Comparison of ENCODE assay signal across 8 mouse cellular contexts in genomic region chr6:88589517-88589916, GRCm38 (mm10). TPM values are rescaled to one million over a fixed set of nuclear protein-coding genes. Genes with fewer than 3 reads are reported as not detected.
DNase-seq lines count a peak whose midpoint lies in the region; ATAC-seq and TF ChIP-seq lines count a peak whose summit lies in the region.

No protein-coding gene starts in this region.

- peak; percentile 81 for TF ChIP-seq CTCF in kidney, adult 2 months (conservative IDR thresholded peaks at IDR 0.05; ENCODE audit: insufficient read depth, insufficient read length, low read depth, low read length)

- peak; percentile 25 to 33 for DNase-seq in left cerebral cortex, adult 18-20 months (ENCODE audit: low spot score in 2 of 2)
- no peak for DNase-seq in left cerebral cortex, adult 11 months (ENCODE audit: low spot score)
- DNase-seq in adipocyte (ENCODE audit: low spot score) = peak; percentile 74
- DNase-seq in embryonic facial prominence, embryonic 11.5 days (ENCODE audit: low spot score) = peak; percentile 63
- DNase-seq in kidney, adult 2 months = peak; percentile 55
- DNase-seq in lung, postnatal 10 days = peak; percentile 61

- H3K27me3 ChIP-seq in embryonic facial prominence, embryonic 11.5 days (ENCODE audit: control insufficient read depth, insufficient read depth, low read length) = no peaks in the 10 kb centered on the region
- H3K27me3 ChIP-seq in kidney, adult 2 months (replicated peaks; ENCODE audit: control insufficient read depth, insufficient read depth, low read length) = no peaks in the 10 kb centered on the region
- H3K27me3 ChIP-seq in stomach, embryonic 14.5 days (ENCODE audit: control insufficient read depth, insufficient read depth, low read length) = no peaks in the 10 kb centered on the region

- 37% methylated on average over 5 of the region's 5 CpGs for WGBS in embryonic facial prominence, embryonic 11.5 days
- 8% methylated on average over 5 of the region's 5 CpGs for WGBS in kidney, adult 2 months
- 5% methylated on average over 5 of the region's 5 CpGs for WGBS in stomach, embryonic 14.5 days

- H3K4me3 ChIP-seq in embryonic facial prominence, embryonic 11.5 days (ENCODE audit: low read depth, low read length) = no peak overlapping the region
- H3K4me3 ChIP-seq in kidney, adult 2 months (ENCODE audit: insufficient read depth, low read depth, low read length) = no peak overlapping the region
- H3K4me3 ChIP-seq in stomach, embryonic 14.5 days (ENCODE audit: low read depth, low read length) = no peak overlapping the region

- no peak overlapping the region for H3K27ac ChIP-seq in embryonic facial prominence, embryonic 11.5 days (replicated peaks; ENCODE audit: low read depth, low read length)
- H3K27ac ChIP-seq in kidney, adult 2 months (ENCODE audit: insufficient read depth, low read depth, low read length) = no peak overlapping the region
- no peak overlapping the region for H3K27ac ChIP-seq in stomach, embryonic 14.5 days (ENCODE audit: low read length)

- no peaks in the 10 kb centered on the region for H3K9me3 ChIP-seq in embryonic facial prominence, embryonic 11.5 days (replicated peaks; ENCODE audit: control insufficient read depth, low read length)
- H3K9me3 ChIP-seq in stomach, embryonic 14.5 days (ENCODE audit: control insufficient read depth, low read depth, low read length) = no peaks in the 10 kb centered on the region

- TF ChIP-seq POLR2A in kidney, adult 2 months (IDR thresholded peaks at IDR 0.05; ENCODE audit: low read depth, low read length) = no peak

- H3K4me1 ChIP-seq in embryonic facial prominence, embryonic 11.5 days (ENCODE audit: control insufficient read depth, insufficient read depth, low read length) = no peaks in the 10 kb centered on the region
- no peaks in the 10 kb centered on the region for H3K4me1 ChIP-seq in kidney, adult 2 months (ENCODE audit: control insufficient read depth, insufficient read depth, low read length)
- 0 out of 2 replicates have a peak, but pooled peaks cover 7% of the 10 kb centered on the region for H3K4me1 ChIP-seq in stomach, embryonic 14.5 days (ENCODE audit: control insufficient read depth, insufficient read depth, low read length)

- H3K9ac ChIP-seq in embryonic facial prominence, embryonic 11.5 days (replicated peaks; ENCODE audit: low read length) = no peak overlapping the region
- no peak overlapping the region for H3K9ac ChIP-seq in stomach, embryonic 14.5 days (replicated peaks; ENCODE audit: low read depth, low read length)

- H3K36me3 ChIP-seq in embryonic facial prominence, embryonic 11.5 days (replicated peaks; ENCODE audit: control insufficient read depth, insufficient read depth, low read depth, low read length) = no peaks in the 10 kb centered on the region
- H3K36me3 ChIP-seq in kidney, adult 2 months (ENCODE audit: control insufficient read depth, insufficient read depth, low read length) = no peaks in the 10 kb centered on the region
- no peaks in the 10 kb centered on the region for H3K36me3 ChIP-seq in stomach, embryonic 14.5 days (ENCODE audit: control insufficient read depth, insufficient read depth, low read length)

- no peak for ATAC-seq in embryonic facial prominence, embryonic 11.5 days (replicated peaks; ENCODE audit: insufficient number of reproducible peaks, low FRiP score, low TSS enrichment, low read depth)
- peak; percentile 14; the same call in 1 of the 2 replicates for ATAC-seq in stomach, embryonic 14.5 days (ENCODE audit: insufficient number of reproducible peaks, insufficient read depth, low FRiP score, low read depth)
- ATAC-seq in activated CD4-positive, CD25-positive, alpha-beta regulatory T cell, adult 4 months = no peak

- no peak overlapping the region for H3K4me2 ChIP-seq in embryonic facial prominence, embryonic 11.5 days (ENCODE audit: low read depth, low read length)
- no peak overlapping the region for H3K4me2 ChIP-seq in stomach, embryonic 14.5 days (replicated peaks; ENCODE audit: low read depth, low read length)

RNA-seq across cellular contexts. Expression of gene Kbtbd12, which starts 48.2 kb away (rescaled TPM):
- total RNA-seq in left cerebral cortex, adult 18-20 months (2021) = under 1 TPM; 0.49 to 0.63 TPM
- not detected in 2 replicates for polyA plus RNA-seq in embryonic facial prominence, embryonic 11.5 days (2014; fragmentation: Nextera tagmentation; extraction: Ambion mirVana)
- polyA plus RNA-seq in kidney, adult 2 months (2012; rRNA removed) = 0.44 TPM in 1 of 2 replicates, not detected in the other
- polyA plus RNA-seq in stomach, embryonic 14.5 days (2014; fragmentation: Nextera tagmentation; extraction: Ambion mirVana) = not detected in 2 replicates
- not detected for polyA plus RNA-seq in activated CD4-positive, CD25-positive, alpha-beta regulatory T cell, adult 4 months (2017; shearing (Covaris generic))
